Mouse (Mus musculus) G1E (cell line): ENCODE measurements around the gene Slc1a7.

ENCODE experiments used
- CTCF ChIP-seq: IDR thresholded peaks from 2 replicates; pipeline ENCODE4 v1.5.1; 2012; ENCODE audit warnings: low read depth, low read length, inconsistent platforms, mixed read lengths
- POLR2AphosphoS5 ChIP-seq: IDR thresholded peaks from 2 replicates; pipeline ENCODE4 v1.6.1; 2012; ENCODE audit warnings: low read depth, low read length, inconsistent platforms; ENCODE audit not compliant: insufficient replicate concordance

DNA sequence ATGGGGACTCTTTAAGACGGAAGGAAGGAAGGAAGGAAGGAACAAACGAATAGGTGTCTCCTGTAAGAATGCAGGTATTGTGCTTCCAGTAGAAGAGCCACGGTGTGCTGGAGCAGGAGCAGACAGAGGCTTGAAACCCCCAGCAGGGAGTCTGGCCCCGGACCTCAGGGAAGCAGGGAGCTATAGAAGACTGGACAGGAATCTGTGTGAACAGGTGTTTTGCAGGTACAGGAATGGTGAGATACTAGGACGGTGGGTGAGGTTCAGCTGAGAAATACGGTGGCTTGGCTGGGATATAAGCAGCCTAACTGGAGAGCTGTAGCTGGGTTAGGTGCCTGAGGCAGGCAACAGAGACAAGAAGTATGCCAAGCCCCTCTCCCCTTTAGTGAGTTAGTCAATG, 52.0 kb downstream of the Slc1a7 start:
- no peak for TF ChIP-seq CTCF
- TF ChIP-seq POLR2AphosphoS5, result no peak
